8 mouse cellular contexts compared by ENCODE assay signal in the genomic region with DNA sequence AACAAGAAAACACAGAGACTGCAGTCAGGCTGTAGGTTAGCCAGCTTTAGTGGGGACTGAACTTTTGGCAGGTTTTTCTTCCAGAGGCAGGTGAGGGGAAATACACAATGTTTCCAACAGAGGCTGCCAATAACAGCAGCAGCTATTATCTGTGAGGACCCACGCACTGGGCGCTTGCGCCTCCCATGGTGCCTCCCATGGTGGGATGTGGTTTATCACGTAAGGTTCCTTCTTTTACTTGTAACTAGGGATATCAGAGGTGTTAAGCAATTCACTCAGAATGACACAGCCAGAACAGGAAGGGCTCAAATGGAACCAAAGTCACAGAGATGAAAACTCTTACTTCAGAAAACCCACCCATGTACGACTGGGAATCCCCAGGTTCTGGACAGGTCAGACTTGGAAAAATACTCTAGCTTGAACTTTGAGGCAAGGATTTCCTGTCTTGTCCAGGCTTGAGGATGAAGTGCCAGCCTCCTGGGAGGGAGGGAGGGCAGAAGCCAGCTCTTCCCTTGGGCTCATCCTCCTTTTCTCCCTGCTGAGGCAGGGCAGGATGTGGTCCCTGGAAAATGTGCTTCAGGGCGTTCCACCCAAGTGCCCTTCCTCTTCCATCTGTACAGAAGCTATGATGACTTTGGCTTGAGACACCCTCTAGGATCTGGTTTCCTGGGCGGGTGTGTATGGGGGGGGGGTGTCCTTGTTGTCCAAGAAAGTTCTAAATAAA. TPM values are rescaled to one million over a fixed set of nuclear protein-coding genes. Genes with fewer than 3 reads are reported as not detected.
A peak's percentile ranks its signal among the peaks of the same experiment; 100 is the strongest.
DNase-seq lines count a peak whose midpoint lies in the region; ATAC-seq and TF ChIP-seq lines count a peak whose summit lies in the region.

No protein-coding gene starts in this region.

- H3K27ac ChIP-seq in layer of hippocampus, adult 2 months = peak overlapping the region; percentile 49
- H3K27ac ChIP-seq in brown adipose tissue, adult 24 weeks (replicated peaks; ENCODE audit: low read depth, low read length) = peak overlapping the region; percentile 41
- peak overlapping the region; percentile 76; the same call in 1 of the 2 replicates for H3K27ac ChIP-seq in kidney, embryonic 14.5 days (ENCODE audit: low read depth, low read length)
- H3K27ac ChIP-seq in macrophage = peak overlapping the region; percentile 85

- H3K4me2 ChIP-seq in kidney, embryonic 14.5 days (replicated peaks; ENCODE audit: low read depth, low read length) = no peak overlapping the region

- no peaks in the 10 kb centered on the region for H3K9me3 ChIP-seq in kidney, embryonic 14.5 days (ENCODE audit: control insufficient read depth, low read length)

- no peak overlapping the region for H3K4me3 ChIP-seq in layer of hippocampus, adult 2 months
- H3K4me3 ChIP-seq in brown adipose tissue, adult 24 weeks (ENCODE audit: insufficient read depth, low read depth, low read length) = no peak overlapping the region
- no peak overlapping the region for H3K4me3 ChIP-seq in kidney, embryonic 14.5 days (ENCODE audit: low read length)
- peak overlapping the region; percentile 8; the same call in 1 of the 2 replicates for H3K4me3 ChIP-seq in macrophage (ENCODE audit: inconsistent target)

- peaks cover 28% of the 10 kb centered on the region for H3K4me1 ChIP-seq in brown adipose tissue, adult 24 weeks (ENCODE audit: control insufficient read depth, insufficient read depth, insufficient read length, low read length)
- peaks cover 47% of the 10 kb centered on the region for H3K4me1 ChIP-seq in kidney, embryonic 14.5 days (ENCODE audit: control insufficient read depth, insufficient read depth, low read length)

- DNase-seq in layer of hippocampus, adult 2 months (ENCODE audit: low spot score in 2 of 2) = no peak
- no peak for DNase-seq in layer of hippocampus, adult 9-10 months (ENCODE audit: low spot score)
- no peak for DNase-seq in cerebellum, postnatal 10 days
- DNase-seq in urinary bladder, postnatal 10 days (ENCODE audit: low spot score) = no peak
- no peak for DNase-seq in frontal cortex, adult 2 months (ENCODE audit: extremely low spot score in 1 of 2, low spot score in 1 of 2)

- H3K36me3 ChIP-seq in kidney, embryonic 14.5 days (ENCODE audit: control insufficient read depth, insufficient read depth, low read length) = no peaks in the 10 kb centered on the region
- no peaks in the 10 kb centered on the region for H3K36me3 ChIP-seq in macrophage (ENCODE audit: inconsistent target)

- TF ChIP-seq CTCF in layer of hippocampus, adult 2 months (conservative IDR thresholded peaks at IDR 0.05) = no peak

- ATAC-seq in kidney, embryonic 14.5 days (ENCODE audit: low FRiP score, low TSS enrichment) = no peak

- no peaks in the 10 kb centered on the region for H3K27me3 ChIP-seq in kidney, embryonic 14.5 days (ENCODE audit: control insufficient read depth, insufficient read depth, low read length)

- no peak overlapping the region for H3K9ac ChIP-seq in kidney, embryonic 14.5 days (ENCODE audit: low read depth, low read length)

- 37% methylated on average over 7 of the region's 7 CpGs for WGBS in kidney, embryonic 14.5 days
- 3% methylated on average over 6 of the region's 7 CpGs for WGBS in macrophage (ENCODE audit: missing documents)

- H3K79me2 ChIP-seq in macrophage (ENCODE audit: inconsistent target) = peaks cover 98% of the 10 kb centered on the region

RNA-seq across cellular contexts. Expression of a gene that starts 12.8 kb away (rescaled TPM):
- 10 to 100 TPM; 57.1 to 60.0 TPM for total RNA-seq in layer of hippocampus, adult 2 months (2021)
- 13.5 and 22.6 TPM in 2 replicates for polyA plus RNA-seq in brown adipose tissue, adult 24 weeks (2012; ENCODE audit: insufficient read depth, insufficient read length, missing spikeins)
- 116 and 118 TPM in 2 replicates for polyA plus RNA-seq in kidney, embryonic 14.5 days (2014; fragmentation: Nextera tagmentation; extraction: Ambion mirVana)
- total RNA-seq in macrophage (2018; cell fraction: chromatin; rRNA removed) = 10 to 100 TPM in 13 of 26 experiments, 1 to 10 TPM in 12, under 1 TPM in 1; 0.96 to 52.6 (median 9.9) TPM
- 100 to 1,000 TPM in 13 of 26 experiments, 10 to 100 TPM in 13; 11.8 to 220 (median 99.5) TPM for total RNA-seq in macrophage (2018; cell fraction: cytosol; rRNA removed)
- 100 to 1,000 TPM in 8 of 26 experiments, 10 to 100 TPM in 15, 1 to 10 TPM in 3; 8.1 to 185 (median 27.5) TPM for total RNA-seq in macrophage (2018; cell fraction: nucleus; rRNA removed)
- polyA plus RNA-seq in macrophage (2018) = 296 to 414 TPM (median 359 TPM) in 3 replicates
- 97.2 and 100 TPM in 2 replicates for polyA plus RNA-seq in frontal cortex, adult 2 months (2012; rRNA removed)
